Mouse (Mus musculus) gastrocnemius, adult 2 months (tissue): ENCODE measurements around the gene Ccdc122. TPM values are rescaled to one million over a fixed set of nuclear protein-coding genes. Genes with fewer than 3 reads are reported as not detected.
A peak's percentile ranks its signal among the peaks of the same experiment; 100 is the strongest.

Experiments
- DNase-seq: peaks from one replicate; pipeline ENCODE4 v3.0.0; 2022
- H3K27ac ChIP-seq: fragments of 200-600 bp; 2 replicates; pipeline ENCODE4 v1.8.1; 2022; ENCODE audit warnings: mild to moderate bottlenecking
- H3K4me3 ChIP-seq: fragments of 200-600 bp; 2 replicates; pipeline ENCODE4 v1.8.1; 2022; ENCODE audit warnings: mild to moderate bottlenecking, moderate library complexity
- CTCF ChIP-seq: fragments of 200-600 bp; IDR thresholded peaks from 2 replicates; pipeline ENCODE4 v1.8.1; 2022; ENCODE audit warnings: antibody characterized with exemption, mild to moderate bottlenecking, moderate library complexity
- intact Hi-C: fragments of 180-260 bp; cut with DNase I; formaldehyde crosslinking; loops from one replicate; pipeline ENCODE4 v1.15.1; 2025
- total RNA-seq, 2 experiments: library from RNA; stranded (reverse); gene quantifications; 2 replicates each; pipeline ENCODE4 v1.2.3; 2021

The Ccdc122 gene
- total RNA-seq, 2 experiments from 2014 or later, result 1.1 to 2.4 TPM

DNA sequence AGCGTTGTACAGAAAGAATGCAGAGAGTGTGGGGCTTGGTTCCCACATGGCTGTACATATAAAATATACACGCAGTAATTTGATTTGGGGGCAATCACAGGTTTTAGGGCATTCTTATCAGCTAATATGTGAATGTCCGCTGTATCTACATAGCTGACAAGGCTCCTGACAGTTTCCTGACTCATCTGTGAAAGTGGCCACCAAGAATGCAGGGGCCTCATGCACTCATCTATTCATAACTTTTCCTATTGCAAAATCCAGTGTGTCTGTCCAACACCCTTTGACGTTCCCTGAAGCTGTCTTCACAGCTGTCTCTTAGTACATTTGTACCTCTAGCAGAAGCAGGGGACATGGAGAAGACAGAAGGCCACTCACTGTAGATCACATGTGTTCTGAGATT is 108.5 kb downstream of the Ccdc122 start:
- H3K4me3 ChIP-seq, result no peak overlapping the region
- intact Hi-C loops, result no loop called here
- TF ChIP-seq CTCF, result no peak
- no peak overlapping the region for H3K27ac ChIP-seq
- no peak for DNase-seq

DNA sequence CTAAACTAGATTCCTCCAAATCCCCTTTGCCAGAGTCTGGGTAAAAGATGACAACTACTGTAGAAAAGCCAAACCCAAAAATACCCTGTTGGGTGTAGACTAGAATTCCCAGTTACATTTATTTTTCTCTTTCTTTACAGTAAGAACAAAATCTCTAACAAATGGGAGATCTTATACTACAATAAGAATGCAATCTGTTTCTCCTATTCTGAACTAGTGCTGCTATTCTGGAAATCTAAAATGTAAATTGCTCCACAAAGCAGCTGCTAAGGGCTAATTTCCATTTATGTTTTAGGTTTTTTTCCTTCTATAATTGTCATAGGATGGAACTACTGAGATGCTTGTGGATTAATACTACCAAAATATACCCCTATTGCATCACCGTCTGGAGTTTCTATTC is 111.1 kb downstream of the Ccdc122 start:
- TF ChIP-seq CTCF, result no peak
- Histone ChIP-seq H3K4me3 (no peak overlapping the region), H3K27ac (no peak overlapping the region)
- intact Hi-C loops, result no loop called here
- no peak for DNase-seq

DNA sequence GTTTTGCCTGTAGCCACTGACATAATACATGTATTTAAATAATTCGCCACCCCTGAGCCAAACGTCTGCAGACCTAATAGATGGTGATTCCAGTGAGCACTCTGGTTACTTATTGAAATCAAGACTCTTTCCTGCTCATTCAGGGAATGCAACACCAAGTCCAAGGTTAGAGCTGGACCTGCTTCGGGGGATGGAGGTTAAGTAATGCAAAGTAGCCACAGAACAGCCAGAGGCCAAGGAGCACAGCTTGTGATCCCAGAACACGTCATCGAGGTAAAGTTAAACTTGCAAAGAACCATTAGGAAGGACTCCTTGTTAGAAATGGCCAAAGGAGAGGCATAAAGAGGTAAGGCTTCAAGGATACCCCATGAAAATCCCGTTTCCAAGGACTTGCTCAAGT is 114.0 kb downstream of the Ccdc122 start:
- Histone ChIP-seq H3K27ac (no peak overlapping the region), H3K4me3 (no peak overlapping the region)
- DNase-seq, result no peak
- TF ChIP-seq CTCF, result no peak
- intact Hi-C loops, result loop anchor here (5.0 kb wide), 1 partner anchor 337 kb away; no protein-coding TSS in a partner anchor

DNA sequence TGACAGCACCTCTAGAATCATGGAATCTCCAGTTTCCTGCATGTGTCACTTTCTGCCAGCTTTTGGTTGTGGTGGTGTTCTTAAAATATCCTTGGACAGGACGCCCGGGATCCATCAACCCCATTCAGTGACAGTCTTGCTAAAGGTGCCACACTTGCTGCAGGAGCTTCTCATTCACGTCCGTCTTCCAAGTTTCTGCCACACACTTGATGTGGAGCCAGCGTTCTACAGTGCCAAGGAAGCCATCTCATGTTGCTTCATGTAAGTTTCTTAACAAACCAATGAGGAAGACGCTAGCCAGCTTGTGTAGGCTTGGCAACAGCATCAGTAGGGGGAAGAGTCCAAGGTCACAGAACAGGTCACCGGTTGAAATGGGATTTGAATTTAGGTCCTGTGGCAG is 114.9 kb downstream of the Ccdc122 start:
- intact Hi-C loops, result loop anchor here (5.0 kb wide), 1 partner anchor 336 kb away; no protein-coding TSS in a partner anchor
- H3K27ac ChIP-seq, result no peak overlapping the region
- no peak overlapping the region for H3K4me3 ChIP-seq
- DNase-seq, result peak; percentile 72
- TF ChIP-seq CTCF, result no peak

DNA sequence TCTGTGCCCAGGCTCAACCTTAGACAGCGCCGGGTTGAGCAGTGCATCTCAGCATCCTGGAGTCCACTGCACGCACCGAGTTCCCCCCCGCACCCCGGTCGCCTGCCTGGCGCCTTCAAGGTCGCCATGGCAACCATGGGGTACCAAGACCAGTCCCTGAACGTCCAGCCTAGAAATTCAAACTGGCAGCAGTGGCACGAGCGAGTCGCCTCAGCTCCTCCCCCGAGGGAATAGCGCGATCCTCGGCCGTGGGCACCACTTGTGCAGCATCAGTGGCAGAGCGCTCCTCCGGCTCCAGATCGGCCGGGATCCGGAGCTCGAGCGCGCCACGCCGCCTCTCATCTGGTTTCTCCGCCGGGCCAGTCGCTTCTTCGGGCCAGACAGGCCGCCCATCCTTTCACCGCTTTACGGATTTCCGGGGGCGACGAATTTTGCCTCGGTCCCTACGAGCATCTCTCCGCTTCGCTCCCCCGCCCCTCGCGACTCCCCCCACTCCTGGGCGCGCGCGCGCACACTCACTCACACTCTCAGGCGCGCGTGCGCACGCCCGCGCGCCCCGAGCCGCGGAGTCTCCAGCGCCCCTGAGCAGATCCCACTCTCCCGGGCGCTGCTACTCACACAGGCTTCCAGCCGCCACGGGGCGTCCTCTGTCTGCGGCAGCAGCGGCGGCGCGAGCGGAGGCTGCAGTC is 119.8 kb downstream of the Ccdc122 start, which contains the start of gene Enox1:
TSS of gene Enox1 (plus strand) at position 542 of the 689 bp plus-strand sequence.
- intact Hi-C loops, result no loop called here
- TF ChIP-seq CTCF, result peak; percentile 25; the same call in 1 of the 2 replicates
- peak within 1 kb of the TSS; percentile 83 for H3K4me3 ChIP-seq
- H3K27ac ChIP-seq, result peak within 1 kb of the TSS; percentile 43
- DNase-seq, result peak; percentile 73

DNA sequence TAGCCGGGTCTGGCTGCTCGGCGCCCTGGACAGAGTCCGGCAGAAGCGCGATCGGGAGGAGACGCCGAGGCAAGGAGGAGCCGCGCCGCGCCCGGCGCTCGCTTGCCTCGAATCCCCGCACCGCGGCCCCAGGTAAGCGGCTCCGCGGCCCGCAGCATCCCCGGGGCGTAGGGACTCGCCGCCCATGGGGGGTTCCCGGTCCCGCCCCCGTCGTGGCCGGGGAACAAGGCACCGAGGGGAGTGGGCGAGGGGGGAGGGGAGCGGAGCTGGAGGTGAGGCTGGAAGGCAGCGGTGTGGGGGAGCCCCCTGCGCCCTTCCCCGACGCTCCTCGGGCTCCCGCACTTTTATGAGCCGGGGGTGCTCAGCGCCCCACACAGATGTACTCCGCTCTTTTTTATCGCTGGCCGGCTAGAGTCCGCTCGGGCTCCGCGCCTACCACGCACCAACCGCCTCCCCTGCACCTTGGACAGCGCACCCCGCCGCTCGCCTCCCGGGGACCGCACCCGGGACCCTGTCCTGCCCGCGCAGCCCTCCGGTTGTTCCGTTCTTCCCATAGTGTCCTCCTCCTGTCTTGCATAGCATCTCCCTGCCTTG is 120.4 kb downstream of the Ccdc122 start:
- TF ChIP-seq CTCF, result no peak
- Histone ChIP-seq H3K27ac (peak overlapping the region; percentile 6), H3K4me3 (peak overlapping the region; percentile 83)
- DNase-seq, result peak; percentile 36
- intact Hi-C loops, result no loop called here

DNA sequence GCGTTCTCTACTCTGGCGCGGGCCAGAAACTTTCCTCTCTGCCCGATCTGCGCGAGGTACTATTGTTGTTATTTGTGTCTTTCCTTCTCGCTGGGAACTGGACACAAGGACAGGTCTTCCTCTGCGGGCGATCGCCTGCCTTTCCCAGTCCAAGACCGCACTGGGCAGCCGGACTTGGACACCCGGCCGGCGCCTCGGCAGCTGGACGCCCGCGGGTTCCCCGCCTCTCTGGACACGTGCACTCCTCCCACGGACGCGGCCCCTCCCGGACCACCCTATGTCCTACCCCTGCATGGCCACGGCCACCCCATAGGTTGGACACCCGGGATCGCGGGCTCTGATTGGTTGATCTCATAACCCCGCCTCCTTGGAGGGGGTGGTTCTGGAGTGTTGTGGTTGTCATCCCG is 120.9 kb downstream of the Ccdc122 start:
- DNase-seq, result peak; percentile 82
- peak overlapping the region; percentile 6; the same call in 1 of the 2 replicates for H3K27ac ChIP-seq
- peak overlapping the region; percentile 83 for H3K4me3 ChIP-seq
- TF ChIP-seq CTCF, result no peak
- intact Hi-C loops, result no loop called here

DNA sequence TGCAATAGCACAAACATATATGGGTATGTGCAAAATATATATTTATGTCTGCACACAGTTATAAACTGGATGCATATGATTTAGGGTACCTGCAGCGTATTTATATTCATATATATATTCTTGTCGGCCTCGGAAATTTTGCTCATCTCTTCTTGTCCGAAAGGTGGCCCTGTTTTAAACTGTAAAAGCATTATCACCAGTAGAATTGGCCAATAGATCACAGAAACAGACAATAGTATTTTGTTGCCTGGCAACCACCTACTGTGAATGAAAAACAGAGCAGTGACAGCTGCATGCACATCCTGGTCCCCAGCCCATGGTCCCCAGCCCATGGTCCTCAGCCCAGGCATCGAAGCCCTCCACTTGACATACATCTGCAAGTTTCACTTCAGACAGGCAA is 122.8 kb downstream of the Ccdc122 start:
- no peak for DNase-seq
- H3K27ac ChIP-seq, result no peak overlapping the region
- intact Hi-C loops, result no loop called here
- TF ChIP-seq CTCF, result no peak
- no peak overlapping the region for H3K4me3 ChIP-seq

Other genes starting within 250 kb of the Ccdc122 start
- gene Lacc1, start 132 bp downstream of the Ccdc122 start, total RNA-seq, result under 1 TPM; 0.66 to 0.75 TPM
- gene Enox1, start 120.0 kb downstream of the Ccdc122 start, total RNA-seq, result 1 to 10 TPM in 1 of 2 experiments, under 1 TPM in 1; 0.48 to 1.1 TPM